In the genomic region with DNA sequence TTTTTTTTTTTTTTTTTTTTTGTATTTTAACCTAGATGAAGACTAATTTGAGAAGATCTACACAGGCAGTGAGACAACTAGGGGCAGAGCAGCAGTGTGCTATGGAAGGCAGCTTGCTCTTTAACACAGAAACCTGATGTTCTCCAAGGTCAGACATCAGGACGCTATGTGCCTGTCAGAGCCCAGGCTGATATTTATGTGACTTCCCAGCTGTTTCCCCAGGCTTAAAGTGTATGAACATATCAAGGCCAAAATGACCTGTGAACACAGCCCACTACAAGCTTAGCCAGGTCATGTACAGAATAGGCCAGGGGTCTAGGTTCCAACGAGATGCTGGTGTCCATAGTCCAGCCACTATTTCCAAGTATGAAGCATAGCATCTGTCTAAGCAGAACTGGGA, we compare ENCODE assay signal across 20 mouse cellular contexts.
DNase-seq lines count a peak whose midpoint lies in the region; ATAC-seq and TF ChIP-seq lines count a peak whose summit lies in the region.
"Had no signal": no experiment of that assay in that cellular context is flagged by ENCODE, and none has a peak within 500 bp of the region (broad histone marks: within the 10 kb centered on the region; RNA-seq: fewer than 3 reads in every experiment).

No protein-coding gene starts in this region.

- 71% methylated on average over 2 of the region's 2 CpGs for WGBS in heart, embryonic 10.5 days
- WGBS in heart, postnatal 0 days = 70% methylated on average over 2 of the region's 2 CpGs

- DNase-seq in gastrocnemius, adult 18-20 months (ENCODE audit: low spot score) = peak; percentile 35
- DNase-seq in gastrocnemius, postnatal 10 days = no peak
- peak; percentile 17 to 58 for DNase-seq in heart, adult 18-20 months
- no peak for DNase-seq in heart, embryonic 10.5 days (ENCODE audit: low spot score)
- peak; percentile 12 for DNase-seq in heart, postnatal 0 days (ENCODE audit: low spot score)
- no peak for DNase-seq in heart, postnatal 36 days
- peak; percentile 80 for DNase-seq in skeletal muscle tissue, adult 2 months (ENCODE audit: low read depth, low spot score)
- no peak for DNase-seq in thymus, adult 18-20 months
- DNase-seq: adrenal gland, postnatal 25 days; cerebellum, adult 18-20 months; cerebellum, adult 9-11 months; cerebellum, postnatal 36 days; kidney, adult 18-20 months had no signal

- peaks cover 12% of the 10 kb centered on the region; the same call in 1 of the 2 replicates for H3K4me1 ChIP-seq in heart, embryonic 10.5 days
- peaks cover 23% of the 10 kb centered on the region for H3K4me1 ChIP-seq in heart, postnatal 0 days (ENCODE audit: control insufficient read depth, insufficient read depth)
- H3K4me1 ChIP-seq: intestine, embryonic 15.5 days had no signal

- no peak for TF ChIP-seq CTCF in heart, postnatal 0 days (IDR thresholded peaks at IDR 0.05; ENCODE audit: low read depth)

- H3K27me3 ChIP-seq in heart, embryonic 10.5 days (ENCODE audit: insufficient read depth, poor library complexity, severe bottlenecking) = no peaks in the 10 kb centered on the region
- H3K27me3 ChIP-seq in heart, postnatal 0 days (ENCODE audit: control insufficient read depth, insufficient read depth, low read length) = no peaks in the 10 kb centered on the region
- H3K27me3 ChIP-seq: embryonic facial prominence, embryonic 13.5 days; forebrain, embryonic 12.5 days; heart, embryonic 15.5 days; intestine, embryonic 15.5 days had no signal

- no peak overlapping the region for H3K4me2 ChIP-seq in heart, postnatal 0 days (ENCODE audit: low read depth, low read length)
- H3K4me2 ChIP-seq: embryonic facial prominence, embryonic 13.5 days; forebrain, embryonic 12.5 days; heart, embryonic 15.5 days; hindbrain, embryonic 14.5 days; intestine, embryonic 15.5 days had no signal

- no peak overlapping the region for H3K9ac ChIP-seq in heart, postnatal 0 days (replicated peaks; ENCODE audit: low read depth, low read length)
- H3K9ac ChIP-seq: embryonic facial prominence, embryonic 13.5 days; forebrain, embryonic 12.5 days; heart, embryonic 15.5 days; hindbrain, embryonic 14.5 days; intestine, embryonic 15.5 days had no signal

- intact Hi-C loops in heart, postnatal 36 days (cut with DNase I) = no loop called here

- no peaks in the 10 kb centered on the region for H3K36me3 ChIP-seq in heart, embryonic 10.5 days
- H3K36me3 ChIP-seq in heart, postnatal 0 days (replicated peaks; ENCODE audit: control insufficient read depth, insufficient read depth, low read length) = no peaks in the 10 kb centered on the region
- H3K36me3 ChIP-seq: embryonic facial prominence, embryonic 13.5 days; forebrain, embryonic 12.5 days; heart, embryonic 15.5 days; hindbrain, embryonic 10.5 days; intestine, embryonic 15.5 days had no signal

- no peak overlapping the region for H3K4me3 ChIP-seq in heart, embryonic 10.5 days
- no peak overlapping the region for H3K4me3 ChIP-seq in heart, postnatal 0 days (ENCODE audit: low read depth, low read length)
- H3K4me3 ChIP-seq: embryonic facial prominence, embryonic 13.5 days; forebrain, embryonic 12.5 days; heart, embryonic 15.5 days; hindbrain, embryonic 10.5 days; intestine, embryonic 15.5 days had no signal

- H3K27ac ChIP-seq in heart, embryonic 10.5 days = no peak overlapping the region
- H3K27ac ChIP-seq in heart, postnatal 0 days (ENCODE audit: low read depth) = no peak overlapping the region
- H3K27ac ChIP-seq: embryonic facial prominence, embryonic 13.5 days; forebrain, embryonic 12.5 days; heart, embryonic 15.5 days; hindbrain, embryonic 10.5 days; hindbrain, embryonic 14.5 days; intestine, embryonic 15.5 days had no signal

- H3K9me3 ChIP-seq in heart, embryonic 10.5 days = no peaks in the 10 kb centered on the region
- no peaks in the 10 kb centered on the region for H3K9me3 ChIP-seq in heart, postnatal 0 days (replicated peaks; ENCODE audit: control insufficient read depth, low read length)
- H3K9me3 ChIP-seq: embryonic facial prominence, embryonic 13.5 days; forebrain, embryonic 12.5 days; heart, embryonic 15.5 days; hindbrain, embryonic 10.5 days; intestine, embryonic 15.5 days had no signal

- TF ChIP-seq EP300 in heart, postnatal 0 days (IDR thresholded peaks at IDR 0.05; ENCODE audit: low read depth) = no peak

- no peak for ATAC-seq in heart, postnatal 0 days (ENCODE audit: insufficient read depth, low read depth)
- ATAC-seq: forebrain, embryonic 16.5 days; intestine, embryonic 15.5 days had no signal

Comparison
In these comparisons a context has a peak if more than half of its experiments do, and no peak if none do; other contexts are left out.
1. DNase-seq: peak in gastrocnemius, adult 18-20 months (single experiment), heart, adult 18-20 months (2 of 2), heart, postnatal 0 days (single experiment) and skeletal muscle tissue, adult 2 months (single experiment); none in gastrocnemius, postnatal 10 days (single experiment), heart, embryonic 10.5 days (single experiment), heart, postnatal 36 days (0 of 2) and thymus, adult 18-20 months (0 of 2).